Mouse (Mus musculus) spleen, adult 2 months (tissue): ENCODE results near the gene Mcl1.

Source experiments
- CTCF ChIP-seq: fragments of 200-500 bp; IDR thresholded peaks from 2 replicates; pipeline ENCODE4 v1.5.1; 2011; ENCODE audit warnings: mild to moderate bottlenecking, inconsistent platforms; ENCODE audit not compliant: insufficient read depth, insufficient read length, insufficient replicate concordance; ENCODE audit errors: extremely low read depth
- POLR2A ChIP-seq: fragments of 200-500 bp; IDR thresholded peaks from 2 replicates; pipeline ENCODE4 v1.6.1; 2011; ENCODE audit warnings: low read depth, low read length, inconsistent platforms

DNA sequence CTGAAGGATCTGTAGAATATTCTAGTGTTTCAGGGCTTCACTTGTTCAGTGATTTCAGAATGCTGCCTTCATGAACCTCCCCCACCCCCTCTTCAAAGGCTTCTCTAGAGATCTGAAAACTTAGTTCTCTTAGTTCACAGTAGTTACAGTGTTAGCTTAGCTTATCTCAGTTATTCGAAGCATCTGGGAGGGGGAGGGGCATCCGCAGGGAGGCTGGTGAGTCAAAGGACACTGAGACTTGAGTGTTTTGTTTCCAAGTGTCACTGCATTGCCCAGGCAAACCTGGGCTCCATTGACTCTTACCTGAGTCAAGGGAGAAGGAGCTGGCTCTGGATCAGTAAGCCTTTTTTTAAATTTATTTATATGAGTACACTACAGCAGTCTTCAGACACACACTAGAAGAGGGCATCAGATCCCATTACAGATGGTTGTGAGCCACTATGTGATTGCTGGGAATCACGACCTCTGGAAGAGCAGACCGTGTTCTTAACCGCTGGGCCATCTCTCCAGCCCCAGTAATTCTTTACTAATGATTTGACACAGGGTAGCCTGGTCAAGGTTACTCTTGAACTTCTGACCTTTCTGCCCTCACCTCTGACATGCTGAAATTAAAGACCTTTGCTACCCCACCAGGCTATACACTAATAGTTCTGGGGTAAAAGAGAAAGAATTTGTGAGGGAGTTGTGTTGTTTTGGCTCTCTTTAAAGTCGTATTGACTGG, 7.7 kb downstream of the Mcl1 start:
- TF ChIP-seq POLR2A (no peak), CTCF (no peak)
